In the genomic region with DNA sequence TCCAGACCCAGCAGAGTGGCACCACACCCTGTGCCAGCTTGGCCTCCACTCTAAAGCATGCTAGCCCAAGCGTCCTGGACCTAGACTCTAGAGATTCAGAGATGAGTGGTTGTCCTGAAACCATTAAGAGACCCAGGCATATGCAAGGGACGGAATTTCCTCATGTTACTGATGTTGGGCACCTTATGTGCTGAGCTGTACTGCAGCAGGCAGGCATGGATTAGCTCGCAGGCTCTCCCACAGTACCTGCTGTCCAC, we compare ENCODE assay signal across 8 mouse cellular contexts. TPM values are rescaled to one million over a fixed set of nuclear protein-coding genes. Genes with fewer than 3 reads are reported as not detected.
DNase-seq lines count a peak whose midpoint lies in the region; ATAC-seq and TF ChIP-seq lines count a peak whose summit lies in the region.

No protein-coding gene starts in this region.

- H3K9me3 ChIP-seq in lung, embryonic 14.5 days (ENCODE audit: low read depth, low read length) = no peaks in the 10 kb centered on the region
- no peaks in the 10 kb centered on the region for H3K9me3 ChIP-seq in liver, embryonic 12.5 days (replicated peaks)
- H3K9me3 ChIP-seq in stomach, embryonic 15.5 days = no peaks in the 10 kb centered on the region

- peak overlapping the region; percentile 72; the same call in 1 of the 2 replicates for H3K27ac ChIP-seq in lung, embryonic 14.5 days (ENCODE audit: low read depth)
- peak overlapping the region; percentile 91 for H3K27ac ChIP-seq in liver, embryonic 12.5 days
- peak overlapping the region; percentile 86 for H3K27ac ChIP-seq in stomach, embryonic 15.5 days

- no peak for TF ChIP-seq CTCF in lung, embryonic 14.5 days (IDR thresholded peaks at IDR 0.05; ENCODE audit: low read depth)

- no peaks in the 10 kb centered on the region for H3K27me3 ChIP-seq in lung, embryonic 14.5 days (ENCODE audit: insufficient read depth, low read length)
- H3K27me3 ChIP-seq in liver, embryonic 12.5 days (replicated peaks) = no peaks in the 10 kb centered on the region
- no peaks in the 10 kb centered on the region for H3K27me3 ChIP-seq in stomach, embryonic 15.5 days (replicated peaks)

- peak overlapping the region; percentile 86; the same call in 1 of the 2 replicates for H3K9ac ChIP-seq in lung, embryonic 14.5 days
- peak overlapping the region; percentile 33 for H3K9ac ChIP-seq in liver, embryonic 12.5 days
- no peak overlapping the region for H3K9ac ChIP-seq in stomach, embryonic 15.5 days

- H3K36me3 ChIP-seq in lung, embryonic 14.5 days (ENCODE audit: insufficient read depth) = peaks cover 37% of the 10 kb centered on the region
- H3K36me3 ChIP-seq in liver, embryonic 12.5 days = peaks cover 29% of the 10 kb centered on the region
- H3K36me3 ChIP-seq in stomach, embryonic 15.5 days = 0 out of 2 replicates have a peak, but pooled peaks cover 2% of the 10 kb centered on the region

- H3K4me3 ChIP-seq in lung, embryonic 14.5 days (ENCODE audit: low read depth, low read length) = peak overlapping the region; percentile 73
- no peak overlapping the region; the same call in 1 of the 2 replicates for H3K4me3 ChIP-seq in liver, embryonic 12.5 days
- peak overlapping the region; percentile 63 for H3K4me3 ChIP-seq in stomach, embryonic 15.5 days (replicated peaks)

- peak; percentile 7 for DNase-seq in adrenal gland, postnatal 10 days
- no peak for DNase-seq in adrenal gland, postnatal 14 days
- DNase-seq in lung, embryonic 14.5 days = no peak
- DNase-seq in lung, postnatal 10 days = no peak
- no peak for DNase-seq in layer of hippocampus, adult 8-10 months (ENCODE audit: low spot score in 2 of 2)
- no peak for DNase-seq in gastrocnemius, adult 18-20 months (ENCODE audit: low spot score)

- peak overlapping the region; percentile 87 for H3K4me2 ChIP-seq in lung, embryonic 14.5 days
- peak overlapping the region; percentile 92 for H3K4me2 ChIP-seq in liver, embryonic 12.5 days
- peak overlapping the region; percentile 90 for H3K4me2 ChIP-seq in stomach, embryonic 15.5 days

- H3K4me1 ChIP-seq in lung, embryonic 14.5 days (ENCODE audit: insufficient read depth) = 0 out of 2 replicates have a peak, but pooled peaks cover 22% of the 10 kb centered on the region
- peaks cover 69% of the 10 kb centered on the region for H3K4me1 ChIP-seq in liver, embryonic 12.5 days
- peaks cover 38% of the 10 kb centered on the region for H3K4me1 ChIP-seq in stomach, embryonic 15.5 days

- WGBS in lung, embryonic 14.5 days = 56% methylated on average over 3 of the region's 3 CpGs
- WGBS in liver, embryonic 12.5 days (ENCODE audit: insufficient replicate concordance) = 67% methylated on average over 3 of the region's 3 CpGs
- 53% methylated on average over 3 of the region's 3 CpGs for WGBS in stomach, embryonic 15.5 days

- ATAC-seq in lung, embryonic 14.5 days (ENCODE audit: insufficient read depth) = no peak
- ATAC-seq in liver, embryonic 12.5 days = no peak
- no peak for ATAC-seq in stomach, embryonic 15.5 days (ENCODE audit: insufficient read depth, low FRiP score, low read depth)

RNA-seq across cellular contexts. Expression of gene Ypel3, which starts 0.8 kb away (rescaled TPM):
- 100 to 1,000 TPM; 140 to 147 TPM for total RNA-seq in adrenal gland, postnatal 10 days (2021)
- 129 and 173 TPM in 2 replicates for total RNA-seq in adrenal gland, postnatal 14 days (2021)
- 87.8 and 91.2 TPM in 2 replicates for polyA plus RNA-seq in lung, embryonic 14.5 days (2014; fragmentation: Nextera tagmentation; extraction: Ambion mirVana)
- polyA plus RNA-seq in liver, embryonic 12.5 days (2016; fragmentation: Nextera tagmentation; extraction: Ambion mirVana) = 77.2 and 78.5 TPM in 2 replicates
- polyA plus RNA-seq in stomach, embryonic 15.5 days (2015; fragmentation: Nextera tagmentation; extraction: Ambion mirVana) = 81.9 and 93.0 TPM in 2 replicates
- 100 to 1,000 TPM; 236 to 283 (median 255) TPM for total RNA-seq in layer of hippocampus, adult 8-10 months (2022)
- 100 to 1,000 TPM in 1 of 2 experiments, 10 to 100 TPM in 1; 84.9 to 101 TPM for total RNA-seq in gastrocnemius, adult 18-20 months (2021)

RNA-seq across cellular contexts. Expression of gene Tbx6, which starts 5.4 kb away (rescaled TPM):
- 1 to 10 TPM in 1 of 2 experiments, under 1 TPM in 1; 0.60 to 1.2 TPM for total RNA-seq in adrenal gland, postnatal 10 days (2021)
- 1.2 and 1.5 TPM in 2 replicates for total RNA-seq in adrenal gland, postnatal 14 days (2021)
- 0.28 TPM in 1 of 2 replicates, not detected in the other for polyA plus RNA-seq in lung, embryonic 14.5 days (2014; fragmentation: Nextera tagmentation; extraction: Ambion mirVana)
- 0.33 and 0.50 TPM in 2 replicates for polyA plus RNA-seq in liver, embryonic 12.5 days (2016; fragmentation: Nextera tagmentation; extraction: Ambion mirVana)
- polyA plus RNA-seq in stomach, embryonic 15.5 days (2015; fragmentation: Nextera tagmentation; extraction: Ambion mirVana) = 0.46 and 0.66 TPM in 2 replicates
- total RNA-seq in layer of hippocampus, adult 8-10 months (2022) = 1 to 10 TPM in 3 of 4 experiments, under 1 TPM in 1; 0.43 to 1.5 (median 1.2) TPM
- under 1 TPM; 0.52 to 0.59 TPM for total RNA-seq in gastrocnemius, adult 18-20 months (2021)

RNA-seq across cellular contexts. Expression of gene Gdpd3, which starts 9.8 kb away (rescaled TPM):
- 1 to 10 TPM; 3.4 to 8.6 TPM for total RNA-seq in adrenal gland, postnatal 10 days (2021)
- 3.8 and 5.6 TPM in 2 replicates for total RNA-seq in adrenal gland, postnatal 14 days (2021)
- polyA plus RNA-seq in lung, embryonic 14.5 days (2014; fragmentation: Nextera tagmentation; extraction: Ambion mirVana) = 3.3 and 3.4 TPM in 2 replicates
- polyA plus RNA-seq in liver, embryonic 12.5 days (2016; fragmentation: Nextera tagmentation; extraction: Ambion mirVana) = 0.54 and 0.78 TPM in 2 replicates
- 3.1 and 3.3 TPM in 2 replicates for polyA plus RNA-seq in stomach, embryonic 15.5 days (2015; fragmentation: Nextera tagmentation; extraction: Ambion mirVana)
- total RNA-seq in layer of hippocampus, adult 8-10 months (2022) = 1 to 10 TPM; 4.4 to 7.9 (median 5.0) TPM
- total RNA-seq in gastrocnemius, adult 18-20 months (2021) = under 1 TPM in 1 of 2 experiments, not detected in 1; 0.46 TPM

RNA-seq across cellular contexts. Expression of gene Ppp4c, which starts 16.4 kb away (rescaled TPM):
- 100 to 1,000 TPM; 103 to 107 TPM for total RNA-seq in adrenal gland, postnatal 10 days (2021)
- total RNA-seq in adrenal gland, postnatal 14 days (2021) = 94.7 and 109 TPM in 2 replicates
- 278 and 300 TPM in 2 replicates for polyA plus RNA-seq in lung, embryonic 14.5 days (2014; fragmentation: Nextera tagmentation; extraction: Ambion mirVana)
- 191 and 205 TPM in 2 replicates for polyA plus RNA-seq in liver, embryonic 12.5 days (2016; fragmentation: Nextera tagmentation; extraction: Ambion mirVana)
- 237 and 240 TPM in 2 replicates for polyA plus RNA-seq in stomach, embryonic 15.5 days (2015; fragmentation: Nextera tagmentation; extraction: Ambion mirVana)
- total RNA-seq in layer of hippocampus, adult 8-10 months (2022) = 10 to 100 TPM; 49.5 to 55.7 (median 51.9) TPM
- 10 to 100 TPM; 20.5 TPM for total RNA-seq in gastrocnemius, adult 18-20 months (2021)

RNA-seq across cellular contexts. Expression of gene Mapk3, which starts 16.5 kb away (rescaled TPM):
- 100 to 1,000 TPM; 125 to 158 TPM for total RNA-seq in adrenal gland, postnatal 10 days (2021)
- 128 and 136 TPM in 2 replicates for total RNA-seq in adrenal gland, postnatal 14 days (2021)
- polyA plus RNA-seq in lung, embryonic 14.5 days (2014; fragmentation: Nextera tagmentation; extraction: Ambion mirVana) = 111 and 117 TPM in 2 replicates
- polyA plus RNA-seq in liver, embryonic 12.5 days (2016; fragmentation: Nextera tagmentation; extraction: Ambion mirVana) = 23.7 and 25.0 TPM in 2 replicates
- 99.9 TPM in 2 replicates for polyA plus RNA-seq in stomach, embryonic 15.5 days (2015; fragmentation: Nextera tagmentation; extraction: Ambion mirVana)
- 100 to 1,000 TPM; 165 to 197 (median 178) TPM for total RNA-seq in layer of hippocampus, adult 8-10 months (2022)
- total RNA-seq in gastrocnemius, adult 18-20 months (2021) = 10 to 100 TPM; 16.2 to 20.7 TPM
